Mouse (Mus musculus) layer of hippocampus, adult 18-20 months (tissue): Measurements from ENCODE around the gene Vmn1r229. TPM values are rescaled to one million over a fixed set of nuclear protein-coding genes. Genes with fewer than 3 reads are reported as not detected.

Experiments used
- DNase-seq, 2 experiments: peaks; one replicate each; pipeline ENCODE4 v3.0.0; 2022; ENCODE audit warnings: low spot score in 2 of 2
- long read RNA-seq: library from polyadenylated mRNA; stranded (forward); transcript quantifications from one replicate; pipeline ENCODE4 v2.0.0, GENCODE M21; 2021
- total RNA-seq, 2 experiments: library from RNA; stranded (reverse); gene quantifications; 2 replicates each; pipeline ENCODE4 v1.2.3; 2021

Gene Vmn1r229
- under 1 TPM; 0.05 to 0.08 TPM for total RNA-seq
- long read RNA-seq = 0 reads

DNA sequence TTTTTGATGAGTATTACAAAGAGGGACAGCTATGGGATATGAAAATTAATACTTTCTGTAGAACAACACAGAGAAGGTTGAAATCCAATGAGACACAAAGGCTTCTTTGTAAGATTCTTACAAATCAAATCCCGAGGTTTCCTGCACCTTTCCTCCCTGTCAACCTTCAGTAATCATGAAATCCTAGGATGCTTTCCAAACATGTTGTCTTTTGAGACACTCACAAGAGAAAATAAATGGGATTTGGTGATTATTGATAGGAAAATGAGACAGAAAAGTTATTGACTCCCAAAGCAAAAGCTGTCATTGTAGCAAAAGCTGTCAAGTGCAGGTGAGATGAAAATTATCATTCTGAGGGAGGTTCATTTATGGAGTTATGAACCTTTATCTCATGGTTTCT, at the start of gene Vmn1r229:
Gene Vmn1r229, plus strand, starts transcription at position 301 of the 400 bp plus-strand sequence.
- no peak for DNase-seq

DNA sequence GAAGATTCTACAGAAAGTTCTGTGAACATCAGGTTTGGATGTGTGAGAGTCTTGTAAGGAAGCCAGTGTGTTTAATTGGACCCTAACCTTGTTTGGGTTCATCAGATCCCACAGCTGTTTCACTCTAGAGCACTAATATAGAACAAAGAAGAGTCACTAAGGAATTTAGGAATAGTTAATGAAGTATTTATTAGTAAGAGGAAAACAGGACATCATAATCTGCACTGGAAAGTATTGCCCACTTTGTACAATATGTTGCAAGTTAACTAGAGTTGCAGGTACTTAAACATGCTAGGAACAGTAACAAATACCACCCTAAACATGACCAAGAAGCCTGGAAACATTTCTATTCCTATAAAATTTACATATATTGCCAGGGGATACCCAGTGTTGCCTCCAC, 25.3 kb upstream of the Vmn1r229 start, which contains the start of gene Vmn1r228:
Gene Vmn1r228, minus strand, starts transcription at position 101 of the 400 bp plus-strand sequence.
- no peak for DNase-seq

DNA sequence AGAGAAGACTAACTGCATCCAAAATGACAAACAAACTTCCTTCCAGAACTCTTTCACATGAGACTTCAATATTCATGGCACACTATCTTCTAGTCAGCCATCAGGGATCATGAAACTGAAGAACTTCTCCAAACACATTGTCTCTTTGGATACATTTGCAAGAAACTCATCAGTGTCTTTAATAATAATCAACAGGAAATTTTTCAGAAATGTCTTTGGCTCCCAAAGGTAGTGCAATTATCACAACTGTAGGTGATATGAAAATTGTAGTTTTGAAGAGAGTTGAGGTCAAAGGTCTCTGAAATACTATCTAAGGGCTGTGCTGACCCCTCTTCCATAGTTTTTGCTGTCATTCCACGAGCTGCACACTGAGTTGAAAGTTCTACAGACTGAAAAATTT, 28.8 kb downstream of the Vmn1r229 start, which contains the start of gene Vmn1r230:
Gene Vmn1r230, plus strand, starts transcription at position 301 of the 400 bp plus-strand sequence.
- no peak for DNase-seq

Other genes with a start within 250 kb of the Vmn1r229 start
- gene Vmn2r109, start 246.8 kb upstream of the Vmn1r229 start, total RNA-seq = not detected
- gene Vmn2r110, start 215.1 kb upstream of the Vmn1r229 start, total RNA-seq = not detected
- not detected for gene Fpr-rs3, start 186.7 kb upstream of the Vmn1r229 start, total RNA-seq
- gene Vmn1r226, start 128.7 kb upstream of the Vmn1r229 start, total RNA-seq = not detected
- not detected for gene Vmn1r227, start 81.7 kb upstream of the Vmn1r229 start, total RNA-seq
- gene Vmn1r228, start 25.4 kb upstream of the Vmn1r229 start, total RNA-seq = not detected
- gene Vmn1r230, start 28.9 kb downstream of the Vmn1r229 start, total RNA-seq = not detected
- gene Vmn1r231, start 93.5 kb downstream of the Vmn1r229 start, total RNA-seq = not detected
- gene Vmn1r232, start 108.2 kb downstream of the Vmn1r229 start, total RNA-seq = not detected
- 100 to 1,000 TPM; 579 to 601 TPM for gene Ppp2r1a, start 133.8 kb downstream of the Vmn1r229 start, total RNA-seq
- not detected for gene Vmn1r233, start 184.9 kb downstream of the Vmn1r229 start, total RNA-seq
- 10 to 100 TPM; 19.9 to 20.5 TPM for gene Zfp160, start 197.3 kb downstream of the Vmn1r229 start, total RNA-seq